ENCODE assay signal across 15 mouse cellular contexts in genomic region chr10:3408699-3409098, GRCm38 (mm10). TPM values are rescaled to one million over a fixed set of nuclear protein-coding genes. Genes with fewer than 3 reads are reported as not detected.
DNase-seq lines count a peak whose midpoint lies in the region; ATAC-seq and TF ChIP-seq lines count a peak whose summit lies in the region.
"Had no signal": no experiment of that assay in that cellular context is flagged by ENCODE, and none has a peak within 500 bp of the region (broad histone marks: within the 10 kb centered on the region; RNA-seq: fewer than 3 reads in every experiment).

No protein-coding gene starts in this region.

- no peak for TF ChIP-seq EP300 in liver, postnatal 0 days (IDR thresholded peaks at IDR 0.05; ENCODE audit: low read depth)

- H3K27ac ChIP-seq in heart, embryonic 13.5 days (replicated peaks): 0 out of 2 replicates have a peak overlapping the region, but pooled peaks have one; percentile 12
- H3K27ac ChIP-seq in hindbrain, embryonic 13.5 days: no peak overlapping the region
- H3K27ac ChIP-seq in midbrain, embryonic 14.5 days (replicated peaks; ENCODE audit: low read depth, low read length): no peak overlapping the region
- no peak overlapping the region for H3K27ac ChIP-seq in liver, postnatal 0 days (ENCODE audit: low read depth)
- H3K27ac ChIP-seq: intestine, embryonic 15.5 days had no signal

- H3K27me3 ChIP-seq in heart, embryonic 13.5 days (replicated peaks): no peaks in the 10 kb centered on the region
- H3K27me3 ChIP-seq in hindbrain, embryonic 13.5 days: no peaks in the 10 kb centered on the region
- H3K27me3 ChIP-seq in midbrain, embryonic 14.5 days (ENCODE audit: control insufficient read depth, insufficient read depth, low read length): no peaks in the 10 kb centered on the region
- H3K27me3 ChIP-seq in liver, postnatal 0 days (ENCODE audit: insufficient read depth, low read length): no peaks in the 10 kb centered on the region
- H3K27me3 ChIP-seq: intestine, embryonic 15.5 days had no signal

- no peak for TF ChIP-seq CTCF in brain, embryonic 14.5 days (IDR thresholded peaks at IDR 0.05; ENCODE audit: borderline replicate concordance, extremely low read depth, insufficient read depth, insufficient read length)
- TF ChIP-seq CTCF in liver, postnatal 0 days (IDR thresholded peaks at IDR 0.05; ENCODE audit: low read depth): no peak

- no peak overlapping the region for H3K4me2 ChIP-seq in heart, embryonic 13.5 days
- H3K4me2 ChIP-seq in hindbrain, embryonic 13.5 days: no peak overlapping the region
- H3K4me2 ChIP-seq in midbrain, embryonic 14.5 days (ENCODE audit: low read length): no peak overlapping the region
- H3K4me2 ChIP-seq in liver, postnatal 0 days (ENCODE audit: low read depth, low read length): no peak overlapping the region
- H3K4me2 ChIP-seq: intestine, embryonic 15.5 days had no signal

- 42% methylated on average over 3 of the region's 3 CpGs for WGBS in heart, embryonic 13.5 days
- 60% methylated on average over 3 of the region's 3 CpGs for WGBS in hindbrain, embryonic 13.5 days
- WGBS in midbrain, embryonic 14.5 days: 49% methylated on average over 3 of the region's 3 CpGs
- 56% methylated on average over 3 of the region's 3 CpGs for WGBS in liver, postnatal 0 days (ENCODE audit: insufficient replicate concordance)

- H3K36me3 ChIP-seq in heart, embryonic 13.5 days: peaks cover 11% of the 10 kb centered on the region
- H3K36me3 ChIP-seq in hindbrain, embryonic 13.5 days: no peaks in the 10 kb centered on the region
- H3K36me3 ChIP-seq in midbrain, embryonic 14.5 days (ENCODE audit: control insufficient read depth, insufficient read depth, low read length): no peaks in the 10 kb centered on the region
- H3K36me3 ChIP-seq in liver, postnatal 0 days (replicated peaks; ENCODE audit: insufficient read depth, low read length): no peaks in the 10 kb centered on the region
- H3K36me3 ChIP-seq: G1E; intestine, embryonic 15.5 days had no signal

- no peak overlapping the region for H3K4me3 ChIP-seq in heart, embryonic 13.5 days
- no peak overlapping the region for H3K4me3 ChIP-seq in hindbrain, embryonic 13.5 days
- H3K4me3 ChIP-seq in midbrain, embryonic 14.5 days (replicated peaks; ENCODE audit: low read depth, low read length): no peak overlapping the region
- no peak overlapping the region for H3K4me3 ChIP-seq in liver, postnatal 0 days (ENCODE audit: low read depth, low read length)
- H3K4me3 ChIP-seq: intestine, embryonic 15.5 days had no signal

- ATAC-seq in heart, embryonic 13.5 days (ENCODE audit: extremely low read depth, insufficient number of reproducible peaks, low FRiP score, low TSS enrichment): no peak
- ATAC-seq in hindbrain, embryonic 13.5 days (ENCODE audit: low FRiP score): peak; percentile 57; the same call in 1 of the 2 replicates
- ATAC-seq in midbrain, embryonic 14.5 days (ENCODE audit: low FRiP score, low TSS enrichment): 0 out of 2 replicates have a peak, but pooled peaks have one; percentile 18
- no peak for ATAC-seq in liver, postnatal 0 days

- intact Hi-C loops in heart, postnatal 14 days (cut with DNase I): no loop called here

- H3K9ac ChIP-seq in heart, embryonic 13.5 days: no peak overlapping the region
- no peak overlapping the region for H3K9ac ChIP-seq in hindbrain, embryonic 13.5 days
- H3K9ac ChIP-seq in midbrain, embryonic 14.5 days (replicated peaks; ENCODE audit: low read length): no peak overlapping the region
- no peak overlapping the region for H3K9ac ChIP-seq in liver, postnatal 0 days (replicated peaks)
- H3K9ac ChIP-seq: intestine, embryonic 15.5 days had no signal

- no peaks in the 10 kb centered on the region for H3K9me3 ChIP-seq in heart, embryonic 13.5 days
- no peaks in the 10 kb centered on the region for H3K9me3 ChIP-seq in hindbrain, embryonic 13.5 days
- no peaks in the 10 kb centered on the region for H3K9me3 ChIP-seq in midbrain, embryonic 14.5 days (ENCODE audit: control insufficient read depth, low read length)
- H3K9me3 ChIP-seq in liver, postnatal 0 days (ENCODE audit: low read length): no peaks in the 10 kb centered on the region
- H3K9me3 ChIP-seq: G1E; intestine, embryonic 15.5 days had no signal

- no peak for TF ChIP-seq POLR2A in brain, embryonic 14.5 days (IDR thresholded peaks at IDR 0.05; ENCODE audit: borderline replicate concordance, extremely low read depth, insufficient read depth, insufficient read length, poor library complexity, severe bottlenecking)

- H3K4me1 ChIP-seq in heart, embryonic 13.5 days: peaks cover 81% of the 10 kb centered on the region
- H3K4me1 ChIP-seq in hindbrain, embryonic 13.5 days (replicated peaks): peaks cover 30% of the 10 kb centered on the region
- H3K4me1 ChIP-seq in midbrain, embryonic 14.5 days (ENCODE audit: control insufficient read depth, insufficient read depth, low read length): no peaks in the 10 kb centered on the region
- no peaks in the 10 kb centered on the region for H3K4me1 ChIP-seq in liver, postnatal 0 days (ENCODE audit: insufficient read depth)
- H3K4me1 ChIP-seq: intestine, embryonic 15.5 days had no signal

- DNase-seq in heart, postnatal 14 days: no peak
- DNase-seq in brain, embryonic 14.5 days (ENCODE audit: low read depth): peak; percentile 53
- DNase-seq in midbrain, embryonic 14.5 days: peak; percentile 17
- no peak for DNase-seq in frontal cortex, postnatal 14 days (ENCODE audit: low spot score in 2 of 2)
- no peak for DNase-seq in liver, postnatal 0 days
- DNase-seq: cerebellum, adult 9-11 months; lung, adult 2 months; thymus, adult 2 months had no signal

RNA-seq across cellular contexts. Expression of gene Ppp1r14c, which starts 42.8 kb away (rescaled TPM):
- polyA plus RNA-seq in heart, embryonic 13.5 days (2015; fragmentation: Nextera tagmentation; extraction: Ambion mirVana): 189 and 199 TPM in 2 replicates
- 100 to 1,000 TPM; 246 to 292 TPM for total RNA-seq in heart, postnatal 14 days (2021)
- 19.0 and 25.5 TPM in 2 replicates for polyA plus RNA-seq in brain, embryonic 14.5 days (2012; rRNA removed)
- polyA plus RNA-seq in hindbrain, embryonic 13.5 days (2015; fragmentation: Nextera tagmentation; extraction: Ambion mirVana): 42.6 and 43.3 TPM in 2 replicates
- polyA plus RNA-seq in midbrain, embryonic 14.5 days (2014; fragmentation: Nextera tagmentation; extraction: Ambion mirVana): 45.8 and 45.9 TPM in 2 replicates
- polyA plus RNA-seq in liver, postnatal 0 days (2015; fragmentation: Nextera tagmentation; extraction: Ambion mirVana): 0.08 and 0.36 TPM in 2 replicates
- total RNA-seq: granulocyte monocyte progenitor cell, adult 5-6 weeks; liver, adult 2 months; monocyte, adult 5-6 weeks had no signal
- polyA plus RNA-seq: G1E; liver, adult 2 months had no signal

Comparison
In these comparisons a context has a peak if more than half of its experiments do, and no peak if none do; other contexts are left out.
1. ATAC-seq: peak in hindbrain, embryonic 13.5 days (single experiment) and midbrain, embryonic 14.5 days (single experiment); none in heart, embryonic 13.5 days (single experiment) and liver, postnatal 0 days (single experiment).
2. DNase-seq: peak in brain, embryonic 14.5 days (single experiment) and midbrain, embryonic 14.5 days (single experiment); none in heart, postnatal 14 days (0 of 2), frontal cortex, postnatal 14 days (0 of 2) and liver, postnatal 0 days (single experiment).
3. RNA of gene Ppp1r14c, which starts 42.8 kb away (polyA plus RNA-seq): 189 to 199 TPM in heart, embryonic 13.5 days, 45.8 to 45.9 TPM in midbrain, embryonic 14.5 days, 42.6 to 43.3 TPM in hindbrain, embryonic 13.5 days and 19.0 to 25.5 TPM in brain, embryonic 14.5 days; 0.08 to 0.36 TPM in liver, postnatal 0 days; every median in the first group is over 10 times any median in the second.